Mouse (Mus musculus): ENCODE data around the gene 4930558K02Rik.

GRCm38 (mm10) chr1:161894126-161894525, 85.3 kb downstream of the 4930558K02Rik start:
- TF ChIP-seq POLR2A (IDR thresholded peaks at IDR 0.05; ENCODE audit: insufficient read length, low read depth) (no peak), E2F4 (IDR thresholded peaks at IDR 0.05; ENCODE audit: insufficient read depth) (no peak), CEBPB (IDR thresholded peaks at IDR 0.05; ENCODE audit: insufficient read depth, poor library complexity, severe bottlenecking) (no peak), USF1 (IDR thresholded peaks at IDR 0.05; ENCODE audit: low read depth) (no peak), MYOD1 (IDR thresholded peaks at IDR 0.05; ENCODE audit: control insufficient read depth in 1 of 3, insufficient read length in 2 of 3, low read depth in 2 of 3) (no peak), TCF12 (IDR thresholded peaks at IDR 0.05; ENCODE audit: insufficient read depth, poor library complexity, severe bottlenecking) (no peak), MAX (IDR thresholded peaks at IDR 0.05; ENCODE audit: low read depth) (no peak), POLR2AphosphoS2 (IDR thresholded peaks at IDR 0.05; ENCODE audit: insufficient read length, low read depth) (no peak), MYOG (IDR thresholded peaks at IDR 0.05; ENCODE audit: control insufficient read depth in 1 of 3, insufficient read depth in 1 of 3, insufficient read length in 2 of 3, low read depth in 2 of 3) (no peak), TCF3 (IDR thresholded peaks at IDR 0.05; ENCODE audit: insufficient read length, low read depth) (no peak), SRF (IDR thresholded peaks at IDR 0.05; ENCODE audit: control insufficient read depth, insufficient read length, low read depth) (no peak)
